Mouse (Mus musculus) duodenum, adult 2 months (tissue): ENCODE results near the gene Akap8. TPM values are rescaled to one million over a fixed set of nuclear protein-coding genes. Genes with fewer than 3 reads are reported as not detected.

Experiments used
- polyA plus RNA-seq: library from polyadenylated mRNA; depleted of rRNA; stranded (reverse); fragments of >200 nt; gene quantifications from 2 replicates; pipeline ENCODE4 v1.2.3, GENCODE M21; 2012; ENCODE audit warnings: low replicate concordance; rRNA removed

The Akap8 gene
- polyA plus RNA-seq: 30.8 and 39.1 TPM in 2 replicates

DNA sequence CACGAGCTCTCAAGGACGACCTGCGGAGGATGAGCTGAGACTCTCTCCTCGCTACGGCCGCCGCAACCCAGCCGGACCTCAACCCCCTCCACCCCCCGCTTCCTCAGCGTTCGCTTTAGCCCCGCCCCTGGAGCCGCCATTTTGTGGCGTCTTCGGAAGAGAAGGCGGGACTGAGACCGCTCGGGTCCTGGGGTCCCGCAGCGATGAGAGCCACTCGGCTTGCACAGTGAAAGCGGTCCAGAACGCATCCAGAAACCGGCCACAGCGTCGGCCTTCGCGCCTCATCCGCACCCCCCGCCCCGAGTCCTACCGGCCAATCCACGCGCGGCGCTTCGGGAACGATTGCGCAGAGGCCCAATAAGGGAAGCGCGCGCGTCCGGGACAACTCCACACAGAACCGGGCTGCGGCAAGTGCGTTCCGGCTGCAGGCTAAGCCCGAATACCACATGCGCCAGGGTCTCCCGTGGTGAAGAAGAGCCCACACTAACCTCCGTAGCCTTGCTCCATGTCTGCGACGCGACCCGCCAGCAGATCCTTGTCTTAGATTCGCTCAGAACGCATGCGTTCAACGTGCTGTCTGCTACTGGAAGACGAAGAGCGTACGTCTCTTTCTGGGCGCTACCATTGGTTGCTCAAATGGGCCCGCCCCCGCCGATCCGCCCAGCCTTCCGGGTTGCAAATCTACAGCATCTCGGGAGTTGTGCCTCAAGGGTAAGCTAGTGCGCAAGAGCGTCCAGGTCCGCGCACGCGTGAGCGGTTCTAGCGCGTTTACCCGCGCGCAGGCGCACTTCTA lies at the start of gene Akap8:
Gene Akap8 (minus strand): TSS at position 642 of the 793 bp plus-strand sequence.

DNA sequence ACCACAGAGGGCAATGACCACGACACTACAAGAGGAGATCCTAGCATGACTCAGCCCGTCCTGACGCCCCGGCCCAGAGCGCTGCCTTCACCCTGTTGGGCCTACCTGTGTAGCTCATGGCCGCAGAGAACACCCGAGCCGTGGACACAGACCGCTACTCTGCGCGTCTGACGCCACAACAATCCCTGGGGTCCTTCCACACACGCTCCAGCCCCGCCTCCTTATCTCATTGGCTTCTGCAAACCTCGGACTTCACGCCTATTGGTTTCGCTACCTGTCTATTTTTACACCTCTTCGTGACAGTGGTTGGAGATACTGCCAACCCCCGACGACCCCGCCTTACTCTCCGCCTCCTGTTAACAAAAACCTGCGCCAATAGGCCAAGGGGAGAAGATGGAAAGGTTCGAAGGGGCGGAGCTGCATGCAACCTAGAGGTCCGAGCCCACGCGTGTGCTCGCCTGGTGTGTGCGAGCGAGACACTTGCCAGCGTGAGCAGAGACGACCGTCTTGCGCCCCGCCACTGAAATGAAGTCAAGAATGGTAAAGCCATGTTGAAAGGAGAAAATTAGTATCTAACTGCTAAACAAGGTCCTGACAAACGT lies 29.4 kb upstream of the Akap8 start, which contains the start of gene Akap8l:
Gene Akap8l (minus strand): TSS at position 226 of the 602 bp plus-strand sequence.

DNA sequence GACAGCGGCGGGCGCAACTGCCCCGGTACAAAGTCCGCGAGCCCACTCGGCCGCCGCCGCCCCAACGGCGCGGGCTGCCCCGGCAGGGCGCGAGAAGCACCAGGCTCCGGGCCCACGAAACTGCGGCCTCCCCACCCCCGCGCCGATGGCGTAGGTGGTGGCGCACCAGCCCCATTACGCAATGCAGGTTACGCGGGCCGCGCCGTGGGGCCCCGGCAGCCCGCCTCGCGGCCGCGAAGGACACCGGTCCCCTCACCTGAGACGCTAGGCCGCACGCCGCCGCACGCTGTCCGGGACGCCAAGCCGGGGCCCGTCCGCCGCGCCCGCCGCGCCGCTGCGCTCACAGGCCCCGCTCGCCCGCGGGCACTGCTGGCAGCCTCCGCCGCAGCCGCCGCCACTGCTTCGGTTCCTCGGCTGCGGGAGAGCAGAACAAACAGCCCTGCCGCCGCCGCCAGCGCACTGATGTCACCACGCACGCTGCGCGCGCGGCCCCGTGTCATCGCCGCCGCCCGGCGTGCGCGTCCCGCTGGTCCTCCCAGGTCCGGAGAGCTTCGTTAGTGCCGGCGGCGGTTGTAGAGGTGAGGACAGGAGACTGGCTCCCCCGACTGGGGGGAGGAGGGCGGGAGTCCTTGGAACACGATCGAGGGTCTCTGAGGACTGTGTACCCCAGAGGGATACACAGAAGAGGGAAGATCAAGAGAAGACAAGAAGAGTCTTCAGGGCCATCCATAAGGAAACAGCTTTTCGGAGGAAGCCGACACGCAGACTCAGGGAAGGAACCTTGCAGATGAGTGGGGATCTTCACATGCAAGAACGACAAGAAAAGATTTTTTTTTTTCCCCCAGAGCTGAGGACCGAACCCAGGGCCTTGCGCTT lies 36.5 kb downstream of the Akap8 start, which contains the start of gene Brd4:
Gene Brd4 (minus strand): TSS at position 461 of the 876 bp plus-strand sequence.

Other genes with a start within 250 kb of the Akap8 start
- gene Notch3, start 154.4 kb downstream of the Akap8 start, polyA plus RNA-seq: 5.8 and 10.2 TPM in 2 replicates
- 0.43 and 0.56 TPM in 2 replicates for gene Ephx3, start 131.7 kb downstream of the Akap8 start, polyA plus RNA-seq
- 32.4 and 42.0 TPM in 2 replicates for gene Brd4, start 36.5 kb downstream of the Akap8 start, polyA plus RNA-seq
- gene Akap8l, start 29.4 kb upstream of the Akap8 start, polyA plus RNA-seq: 61.0 and 85.7 TPM in 2 replicates
- 20.8 and 33.5 TPM in 2 replicates for gene Wiz, start 68.2 kb upstream of the Akap8 start, polyA plus RNA-seq
- gene Rasal3, start 82.3 kb upstream of the Akap8 start, polyA plus RNA-seq: 7.7 and 8.2 TPM in 2 replicates
- gene Pglyrp2, start 102.9 kb upstream of the Akap8 start, polyA plus RNA-seq: 1.9 and 5.4 TPM in 2 replicates
- gene Cyp4f39, start 131.5 kb upstream of the Akap8 start, polyA plus RNA-seq: 0.33 and 1.0 TPM in 2 replicates
- gene Cyp4f17, start 184.8 kb upstream of the Akap8 start, polyA plus RNA-seq: 1.9 and 3.7 TPM in 2 replicates
- gene Cyp4f16, start 215.3 kb upstream of the Akap8 start, polyA plus RNA-seq: 163 and 174 TPM in 2 replicates